Mouse (Mus musculus) left cerebral cortex, postnatal 25 days (tissue): ENCODE measurements around the gene Cog4. TPM values are rescaled to one million over a fixed set of nuclear protein-coding genes. Genes with fewer than 3 reads are reported as not detected.
A peak's percentile ranks its signal among the peaks of the same experiment; 100 is the strongest.
"Not testable (repeated sequence)": the region's sequence is repeated elsewhere in the genome, so short reads cannot be mapped to it uniquely, and the experiment has no call there.

ENCODE experiments used
- DNase-seq, 2 experiments: peaks; one replicate each; pipeline ENCODE4 v3.0.0; 2022; ENCODE audit warnings: low spot score in 2 of 2, mixed read lengths in 1 of 2
- intact Hi-C: fragments of 180-260 bp; cut with DNase I; formaldehyde crosslinking; loops from one replicate; pipeline ENCODE4 v1.15.1; 2025
- total RNA-seq, 2 experiments: library from RNA; stranded (reverse); gene quantifications; 2 replicates each; pipeline ENCODE4 v1.2.3; 2021

The Cog4 gene
- total RNA-seq, 2 experiments from 2014 or later = 55.8 to 56.3 TPM

- intact Hi-C loops = no loop called here
- DNase-seq = no peak
Observed at GRCm38 (mm10) chr8:110821960-110822359, 24.4 kb upstream of the Cog4 start.

DNA sequence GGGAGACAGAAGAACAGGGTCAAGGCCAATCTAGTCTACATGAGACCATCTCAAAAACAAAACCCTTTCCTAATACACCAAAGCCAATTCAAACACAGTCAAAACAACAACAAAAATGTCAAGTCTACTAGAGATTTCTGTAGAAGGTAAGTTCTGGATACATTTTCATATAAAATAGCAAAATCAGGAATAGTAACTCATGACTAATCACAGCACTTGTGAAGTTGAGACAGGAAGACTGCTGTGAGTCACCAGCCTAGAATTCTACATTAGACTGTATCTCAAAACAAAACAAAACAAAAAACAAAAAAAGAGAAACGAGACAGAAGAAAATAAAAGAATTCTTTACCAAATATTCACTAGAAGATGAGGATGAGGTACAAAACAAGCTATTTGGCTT is 21.5 kb upstream of the Cog4 start:
- intact Hi-C loops = no loop called here
- DNase-seq = peak in 1 of 2 experiments; percentile 26

- intact Hi-C loops = no loop called here
- no peak for DNase-seq
Observed at GRCm38 (mm10) chr8:110828511-110828910, 17.9 kb upstream of the Cog4 start.

DNA sequence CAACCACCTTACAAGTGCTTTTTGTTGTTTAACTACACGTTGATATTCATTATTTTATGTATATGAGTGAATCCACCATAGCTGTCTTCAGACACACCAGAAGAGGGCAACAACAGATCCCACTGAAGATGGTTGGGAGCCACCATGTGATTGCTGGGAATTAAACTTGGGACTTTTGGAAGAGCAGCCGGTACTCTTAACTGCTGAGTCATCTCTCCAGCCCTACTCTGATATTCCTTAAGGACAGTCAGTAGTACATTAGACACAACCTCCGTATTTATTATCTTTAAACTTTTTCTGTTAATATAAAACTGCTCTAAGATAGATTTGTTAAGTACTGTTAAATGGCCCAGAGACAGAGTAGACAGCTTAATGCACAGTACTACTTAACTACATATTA is 14.4 kb upstream of the Cog4 start:
- intact Hi-C loops = no loop called here

DNA sequence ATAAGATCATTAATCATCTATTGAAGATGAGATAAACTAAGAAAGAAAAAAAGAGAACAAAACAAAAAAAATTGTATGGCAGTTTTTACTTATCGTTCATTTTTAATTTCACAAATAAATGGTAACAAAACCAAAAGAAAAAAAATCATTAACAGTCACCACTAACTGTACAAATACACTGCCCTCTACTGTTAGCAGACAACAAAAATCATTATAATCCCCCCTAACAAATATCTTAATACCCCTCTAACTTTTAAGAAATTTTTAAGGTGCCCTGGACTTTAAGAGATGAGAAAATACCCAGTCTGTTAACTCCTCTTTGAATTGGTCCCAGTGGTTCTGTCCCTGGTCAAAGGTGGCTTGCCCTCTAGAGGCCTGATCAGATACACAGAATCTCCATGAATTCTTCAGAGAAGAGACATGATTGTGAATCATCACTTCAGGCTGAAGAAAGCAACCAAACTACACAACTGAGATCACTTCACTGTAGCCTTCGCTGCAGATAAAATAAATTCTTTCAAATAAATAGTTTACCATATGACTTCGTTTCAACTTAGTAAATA is 4.3 kb upstream of the Cog4 start:
- intact Hi-C loops = loop anchor here (10.0 kb wide), 1 partner anchor 197 kb away; no protein-coding TSS in a partner anchor
- DNase-seq = no peak

More for the DNA sequence above, 14.4 kb upstream of the Cog4 start:
- no peak for DNase-seq

DNA sequence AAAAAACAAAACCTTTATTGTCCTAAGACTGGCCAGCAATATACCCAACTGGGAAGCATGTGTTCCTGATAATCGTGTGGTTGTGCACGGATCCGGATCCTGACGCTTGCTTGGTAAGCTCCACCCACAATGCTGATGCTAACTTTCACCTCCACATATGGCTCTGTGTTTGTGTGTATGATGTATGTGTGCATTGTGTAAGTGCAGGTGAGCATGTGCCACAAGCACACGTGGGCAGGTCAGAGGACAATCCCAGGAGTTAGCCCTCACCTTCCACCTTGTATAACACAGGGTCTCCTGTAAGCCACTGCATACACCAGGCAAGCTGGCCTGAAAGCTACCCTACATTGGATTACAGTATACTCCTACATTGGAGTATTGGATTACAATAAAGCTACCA is 3.2 kb upstream of the Cog4 start:
- intact Hi-C loops = loop anchor here (10.0 kb wide), 1 partner anchor 198 kb away; no protein-coding TSS in a partner anchor
- DNase-seq = no peak

GRCm38 (mm10) chr8:110844941-110845340 is 1.5 kb upstream of the Cog4 start:
- no peak for DNase-seq
- intact Hi-C loops = loop anchor here (10.0 kb wide), 1 partner anchor 200 kb away; no protein-coding TSS in a partner anchor

GRCm38 (mm10) chr8:110845821-110846404 is 487 bp upstream of the Cog4 start:
- no peak for DNase-seq
- intact Hi-C loops = loop anchor here (1.0 to 10.0 kb wide), 2 partner anchors 151 to 201 kb away; partner anchors contain the start of gene Ddx19a

- no peak for DNase-seq
Observed at GRCm38 (mm10) chr8:110847171-110847549, 760 bp downstream of the Cog4 start.

GRCm38 (mm10) chr8:110847645-110848495 is 1.5 kb downstream of the Cog4 start:
- intact Hi-C loops = loop anchor here (10.0 kb wide), 1 partner anchor 203 kb away; no protein-coding TSS in a partner anchor
- DNase-seq = no peak

More at GRCm38 (mm10) chr8:110847171-110847549, 760 bp downstream of the Cog4 start:
- intact Hi-C loops = loop anchor here (10.0 kb wide), 1 partner anchor 202 kb away; no protein-coding TSS in a partner anchor

DNA sequence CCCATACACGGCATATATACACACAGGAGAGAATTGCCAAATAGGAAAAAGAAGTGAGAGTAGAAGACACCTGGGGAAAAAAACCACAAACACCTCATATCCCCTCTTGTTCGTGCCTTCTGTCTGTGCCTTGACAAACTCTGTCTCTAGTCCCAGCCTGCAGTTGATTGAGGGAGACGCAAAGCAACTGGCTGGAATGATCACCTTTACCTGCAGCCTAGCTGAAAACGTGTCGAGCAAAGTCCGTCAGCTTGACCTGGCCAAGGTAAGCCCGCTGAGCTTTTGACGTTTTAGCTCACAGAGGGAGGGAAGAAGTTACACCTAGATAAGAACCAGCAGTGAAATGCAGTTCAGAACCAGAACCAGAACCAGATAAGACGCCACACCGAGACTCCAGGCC is 4.8 kb downstream of the Cog4 start:
- no peak for DNase-seq
- intact Hi-C loops = no loop called here

- intact Hi-C loops = loop anchor here (5.0 kb wide), 1 partner anchor 126 kb away; no protein-coding TSS in a partner anchor
- not testable (repeated sequence) for DNase-seq
Observed at GRCm38 (mm10) chr8:110856073-110856472, 9.7 kb downstream of the Cog4 start.

- intact Hi-C loops = loop anchor here (5.0 kb wide), 1 partner anchor 125 kb away; no protein-coding TSS in a partner anchor
- no peak for DNase-seq
Observed at GRCm38 (mm10) chr8:110856760-110857461, 10.5 kb downstream of the Cog4 start.

DNA sequence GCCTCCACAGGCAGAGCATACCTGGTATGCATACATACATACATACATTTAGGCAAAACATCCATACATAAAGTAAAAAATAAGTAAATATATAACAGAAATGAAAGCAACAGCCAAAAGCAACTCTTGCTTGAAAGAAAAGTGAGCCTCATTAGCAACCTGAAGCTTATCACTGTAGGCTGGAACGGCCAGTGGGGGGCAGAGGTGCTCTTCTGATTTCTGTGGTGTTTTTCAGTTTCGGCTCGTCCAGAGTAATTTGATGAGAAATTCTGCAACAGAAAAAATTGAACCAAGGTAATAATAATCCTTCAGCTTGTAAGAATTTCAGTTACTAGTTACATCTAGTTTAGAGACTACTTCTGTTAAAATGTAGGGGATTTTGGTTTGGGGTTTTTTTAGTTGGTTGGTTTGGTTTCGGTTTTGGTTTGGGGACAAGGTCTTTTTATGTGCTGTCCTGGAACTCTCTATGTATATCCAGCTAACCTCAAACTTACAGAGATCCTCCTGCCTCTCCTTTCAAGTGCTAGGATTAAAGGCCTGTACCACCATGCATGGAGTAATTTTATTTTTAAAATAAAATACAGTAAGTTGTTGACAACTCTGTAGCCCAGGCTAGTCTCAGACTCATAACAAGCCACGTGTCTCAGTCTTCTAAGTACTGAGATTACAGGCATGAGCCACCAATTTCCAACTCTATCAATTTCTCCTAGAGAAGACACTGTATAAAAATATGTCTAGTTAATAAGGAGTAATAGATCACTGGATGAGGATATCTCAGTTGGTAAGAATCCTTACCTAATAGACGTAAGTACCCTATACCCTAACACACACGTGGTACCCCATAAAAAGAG is 13.5 kb downstream of the Cog4 start:
- no peak for DNase-seq
- intact Hi-C loops = loop anchor here (5.0 kb wide), 1 partner anchor 122 kb away; no protein-coding TSS in a partner anchor

- intact Hi-C loops, DNase-seq: not testable (repeated sequence)
Observed at GRCm38 (mm10) chr8:110861347-110862025, 15.1 kb downstream of the Cog4 start.

DNA sequence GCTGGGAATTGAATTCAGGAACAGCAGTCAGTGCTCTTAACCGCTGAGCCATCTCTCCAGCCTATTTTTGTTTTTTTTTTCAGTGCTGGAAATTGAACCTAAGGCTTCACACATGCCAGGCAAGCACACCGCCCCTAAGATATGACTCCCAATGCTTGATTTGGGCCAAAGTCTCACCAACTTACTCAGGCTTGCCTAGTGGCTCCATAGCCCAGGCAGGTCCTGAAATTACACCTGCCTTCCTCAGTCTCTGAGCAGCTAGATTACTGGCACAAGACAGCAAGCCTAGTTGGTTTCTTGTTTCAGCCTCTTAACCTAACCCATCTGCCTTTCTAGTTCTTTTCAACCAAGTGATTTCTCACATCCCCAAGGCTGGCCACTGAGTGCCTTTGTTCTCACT is 24.1 kb downstream of the Cog4 start:
- intact Hi-C loops = no loop called here
- DNase-seq = no peak

DNA sequence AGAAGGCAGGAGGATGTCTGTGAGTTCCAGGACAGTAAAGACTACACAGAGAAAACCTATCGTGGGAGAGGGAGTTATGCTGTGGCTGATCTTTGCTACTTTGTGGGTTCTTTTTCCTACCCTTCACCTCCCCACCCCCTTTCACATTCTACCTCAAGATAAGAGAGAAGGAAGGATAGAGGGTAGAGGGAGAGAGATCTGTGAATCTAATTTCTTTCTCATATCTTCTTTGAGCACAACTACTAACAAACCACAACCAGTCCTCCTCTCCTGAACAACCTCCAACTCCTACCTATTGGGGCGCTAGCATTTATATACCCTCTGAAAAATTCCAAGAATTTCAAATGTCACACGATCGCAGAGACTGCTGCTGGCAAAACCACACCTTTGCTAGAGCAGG is 31.5 kb downstream of the Cog4 start:
- intact Hi-C loops = no loop called here
- DNase-seq = no peak

DNA sequence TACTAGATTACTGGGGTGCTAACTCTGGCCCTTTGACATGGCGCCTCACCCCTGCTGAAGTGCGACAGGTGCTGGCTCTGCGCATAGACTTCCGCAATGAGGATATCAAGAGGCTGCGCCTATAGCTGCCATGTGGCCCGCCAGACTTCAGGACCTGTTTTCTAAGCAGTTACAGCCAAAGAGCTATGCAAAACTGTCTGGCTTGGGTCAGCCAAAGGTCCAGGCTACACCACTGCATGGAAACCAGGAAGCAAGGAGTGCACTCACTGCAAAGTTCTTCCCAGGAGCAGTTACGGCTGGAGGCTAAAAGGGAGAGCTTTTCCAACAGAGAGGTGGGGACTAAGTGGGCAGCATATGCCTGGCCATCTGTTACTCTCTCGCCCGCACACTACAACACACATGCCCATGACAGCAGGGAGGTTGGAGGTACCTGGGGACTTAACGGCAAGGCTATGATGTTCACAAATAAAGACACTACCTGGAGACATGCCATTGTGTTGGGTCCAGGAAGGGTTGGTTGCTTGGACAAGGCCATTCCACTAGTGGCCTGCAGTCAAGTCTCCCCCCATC is 35.4 kb downstream of the Cog4 start:
- intact Hi-C loops = no loop called here
- peak; percentile 19 to 78 for DNase-seq
